Mouse (Mus musculus) brain, adult 2 months (tissue): ENCODE measurements around the gene Vwde.

ENCODE experiments used
- DNase-seq: peaks from one replicate; pipeline ENCODE4 v3.0.0; 2011; ENCODE audit warnings: low read depth, low spot score

The Vwde gene

GRCm38 (mm10) chr6:13224596-13225227, at the start of gene Vwde:
Vwde (minus strand) TSS chr6:13224965.
- DNase-seq = no peak

- no peak for DNase-seq
Observed at GRCm38 (mm10) chr6:13255341-13255740, 30.6 kb upstream of the Vwde start.

- DNase-seq = peak; percentile 23
Observed at GRCm38 (mm10) chr6:13248317-13248969, 23.7 kb upstream of the Vwde start.

- DNase-seq = no peak
Observed at GRCm38 (mm10) chr6:13206157-13206556, 18.6 kb downstream of the Vwde start.

GRCm38 (mm10) chr6:13197486-13197885, 27.3 kb downstream of the Vwde start:
- no peak for DNase-seq

- no peak for DNase-seq
Observed at GRCm38 (mm10) chr6:13186836-13187235, 37.9 kb downstream of the Vwde start.

- no peak for DNase-seq
Observed at GRCm38 (mm10) chr6:13180061-13180460, 44.7 kb downstream of the Vwde start.

- peak; percentile 13 for DNase-seq
Observed at GRCm38 (mm10) chr6:13169459-13170150, 55.2 kb downstream of the Vwde start.

GRCm38 (mm10) chr6:13166240-13166937, 58.4 kb downstream of the Vwde start:
- DNase-seq = no peak

GRCm38 (mm10) chr6:13159437-13159836, 65.3 kb downstream of the Vwde start:
- peak; percentile 45 for DNase-seq

- no peak for DNase-seq
Observed at GRCm38 (mm10) chr6:13153888-13154697, 70.7 kb downstream of the Vwde start.

- DNase-seq = peak; percentile 68
Observed at GRCm38 (mm10) chr6:13152062-13152640, 72.6 kb downstream of the Vwde start.

GRCm38 (mm10) chr6:13137255-13137654, 87.5 kb downstream of the Vwde start:
- DNase-seq = no peak

GRCm38 (mm10) chr6:13108662-13109061, 116.1 kb downstream of the Vwde start:
- DNase-seq = no peak
